Mouse (Mus musculus) left cerebral cortex, adult 11 months (tissue): ENCODE data around the gene Ktn1.

Source experiments
- DNase-seq: peaks from one replicate; pipeline ENCODE4 v3.0.0; 2022; ENCODE audit warnings: low spot score

The Ktn1 gene

GRCm38 (mm10) chr14:47754253-47754897, 106.1 kb downstream of the Ktn1 start:
- no peak for DNase-seq

- DNase-seq: no peak
Observed at GRCm38 (mm10) chr14:47756411-47757065, 108.3 kb downstream of the Ktn1 start.

- DNase-seq: no peak
Observed at GRCm38 (mm10) chr14:47765192-47765591, 116.9 kb downstream of the Ktn1 start.

- DNase-seq: no peak
Observed at GRCm38 (mm10) chr14:47765796-47766195, 117.5 kb downstream of the Ktn1 start.

- no peak for DNase-seq
Observed at GRCm38 (mm10) chr14:47766373-47766772, 118.1 kb downstream of the Ktn1 start.

- DNase-seq: no peak
Observed at GRCm38 (mm10) chr14:47771496-47771895, 123.2 kb downstream of the Ktn1 start.

GRCm38 (mm10) chr14:47775543-47775942, 127.3 kb downstream of the Ktn1 start:
- no peak for DNase-seq

- no peak for DNase-seq
Observed at GRCm38 (mm10) chr14:47776260-47777035, 128.2 kb downstream of the Ktn1 start.

- no peak for DNase-seq
Observed at GRCm38 (mm10) chr14:47786112-47786511, 137.9 kb downstream of the Ktn1 start.
